12 mouse cellular contexts compared by ENCODE assay signal in genomic region chr8:95128750-95129260, GRCm38 (mm10).
"Had no signal": no experiment of that assay in that cellular context is flagged by ENCODE, and none has a peak within 500 bp of the region (broad histone marks: within the 10 kb centered on the region; RNA-seq: fewer than 3 reads in every experiment).

No protein-coding gene starts in this region.

- H3K4me2 ChIP-seq: liver, embryonic 15.5 days; lung, embryonic 14.5 days; neural tube, embryonic 13.5 days; stomach, embryonic 15.5 days had no signal

- DNase-seq: kidney, adult 11 months; left cerebral cortex, postnatal 4 days; lung, embryonic 14.5 days; lung, postnatal 10 days; lung, postnatal 4 days; right cerebral cortex, postnatal 14 days; thymus, postnatal 36 days had no signal

- H3K27ac ChIP-seq: liver, embryonic 15.5 days; midbrain, embryonic 10.5 days; neural tube, embryonic 13.5 days; stomach, embryonic 15.5 days had no signal

- H3K4me3 ChIP-seq: liver, embryonic 15.5 days; midbrain, embryonic 10.5 days; neural tube, embryonic 13.5 days; stomach, embryonic 15.5 days had no signal

- H3K4me1 ChIP-seq: neural tube, embryonic 13.5 days had no signal

- H3K36me3 ChIP-seq: liver, embryonic 15.5 days; midbrain, embryonic 10.5 days had no signal

- ATAC-seq: midbrain, embryonic 16.5 days had no signal

- H3K27me3 ChIP-seq: liver, embryonic 15.5 days; neural tube, embryonic 13.5 days; stomach, embryonic 15.5 days had no signal

- H3K9ac ChIP-seq: liver, embryonic 15.5 days; lung, embryonic 14.5 days; neural tube, embryonic 13.5 days; stomach, embryonic 15.5 days had no signal

- H3K9me3 ChIP-seq: liver, embryonic 15.5 days; midbrain, embryonic 10.5 days; neural tube, embryonic 13.5 days; stomach, embryonic 15.5 days had no signal
